Mouse (Mus musculus) MEL (cell line): ENCODE results near the gene Edf1.

ENCODE experiments used
- CHD2 ChIP-seq: IDR thresholded peaks from 2 replicates; pipeline ENCODE4 v1.6.1; 2011; ENCODE audit warnings: low read length, improper control_type of control experiment
- CTCF ChIP-seq, 3 experiments: IDR thresholded peaks in 2 of 3; conservative IDR thresholded peaks in 1 of 3; 2 replicates each; pipeline ENCODE4 v1.5.1; 2011 to 2012; ENCODE audit warnings: low read length in 3 of 3, low read depth in 2 of 3, mild to moderate bottlenecking in 2 of 3, improper control_type of control experiment in 1 of 3, inconsistent platforms in 1 of 3, mixed read lengths in 1 of 3, moderate library complexity in 1 of 3; ENCODE audit not compliant: control insufficient read depth in 1 of 3, insufficient read depth in 1 of 3, poor library complexity in 1 of 3, severe bottlenecking in 1 of 3
- HCFC1 ChIP-seq: IDR thresholded peaks from 2 replicates; pipeline ENCODE4 v1.6.1; 2012; ENCODE audit warnings: low read depth, mild to moderate bottlenecking, inconsistent platforms, low read length, improper control_type of control experiment, moderate library complexity
- MEF2A ChIP-seq: IDR thresholded peaks from 2 replicates; pipeline ENCODE4 v1.6.1; 2014; ENCODE audit warnings: low read depth, mild to moderate bottlenecking, inconsistent platforms, low read length, improper control_type of control experiment; ENCODE audit not compliant: poor library complexity, insufficient replicate concordance, severe bottlenecking; ENCODE audit errors: extremely low read depth
- MXI1 ChIP-seq: IDR thresholded peaks from 2 replicates; pipeline ENCODE4 v1.6.1; 2011; ENCODE audit warnings: mild to moderate bottlenecking, low read depth, low read length, improper control_type of control experiment
- POLR2A ChIP-seq, 2 experiments: IDR thresholded peaks; 2 replicates each; pipeline ENCODE4 v1.6.1; 2011 to 2012; ENCODE audit warnings: low read length in 2 of 2, mild to moderate bottlenecking in 2 of 2, control low read depth in 1 of 2, improper control_type of control experiment in 1 of 2, low read depth in 1 of 2, moderate library complexity in 1 of 2; ENCODE audit not compliant: control insufficient read depth in 1 of 2, insufficient read depth in 1 of 2, poor library complexity in 1 of 2
- POLR2AphosphoS2 ChIP-seq: IDR thresholded peaks from 2 replicates; pipeline ENCODE4 v1.6.1; 2011; ENCODE audit warnings: low read length, improper control_type of control experiment
- USF2 ChIP-seq, 2 experiments: IDR thresholded peaks; 2 replicates each; pipeline ENCODE4 v1.6.1; 2011 to 2012; ENCODE audit warnings: improper control_type of control experiment in 2 of 2, low read length in 2 of 2, borderline replicate concordance in 1 of 2, inconsistent platforms in 1 of 2, low read depth in 1 of 2, mild to moderate bottlenecking in 1 of 2; ENCODE audit not compliant: insufficient read depth in 1 of 2

- TF ChIP-seq HCFC1 (peak; percentile 66), CHD2 (no peak), POLR2AphosphoS2 (no peak), CTCF (IDR thresholded peaks at IDR 0.05 in 2 of 3, conservative IDR thresholded peaks at IDR 0.05 in 1 of 3; ENCODE audit: control insufficient read depth in 1 of 3, insufficient read depth in 1 of 3, low read depth in 2 of 3, low read length in 3 of 3, poor library complexity in 1 of 3, severe bottlenecking in 1 of 3) (peak; percentile 76 to 93 (median 83)), MXI1 (0 out of 2 replicates have a peak, but pooled peaks have one; percentile 24), POLR2A (IDR thresholded peaks at IDR 0.05; ENCODE audit: control insufficient read depth in 1 of 2, insufficient read depth in 1 of 2, low read depth in 1 of 2, low read length in 2 of 2, poor library complexity in 1 of 2) (no peak), USF2 (IDR thresholded peaks at IDR 0.05; ENCODE audit: borderline replicate concordance in 1 of 2, insufficient read depth in 1 of 2, low read depth in 1 of 2, low read length in 2 of 2) (no peak), MEF2A (no peak)
These were observed 23.7 kb downstream of the Edf1 start, which contains the start of gene Ajm1 for GRCm38 (mm10) chr2:25581294-25581864.
